Mouse (Mus musculus) CD4-positive, CD25-positive, alpha-beta regulatory T cell (primary cell): ENCODE measurements around the gene Tldc1. TPM values are rescaled to one million over a fixed set of nuclear protein-coding genes. Genes with fewer than 3 reads are reported as not detected.

ENCODE experiments used
- polyA plus RNA-seq: library from polyadenylated mRNA; unstranded; fragments of 100-300 nt; shearing (Covaris generic); gene quantifications from one replicate; pipeline ENCODE4 v1.2.1, GENCODE M21; 2017

Tldc1 gene
- polyA plus RNA-seq: 11.0 TPM

DNA sequence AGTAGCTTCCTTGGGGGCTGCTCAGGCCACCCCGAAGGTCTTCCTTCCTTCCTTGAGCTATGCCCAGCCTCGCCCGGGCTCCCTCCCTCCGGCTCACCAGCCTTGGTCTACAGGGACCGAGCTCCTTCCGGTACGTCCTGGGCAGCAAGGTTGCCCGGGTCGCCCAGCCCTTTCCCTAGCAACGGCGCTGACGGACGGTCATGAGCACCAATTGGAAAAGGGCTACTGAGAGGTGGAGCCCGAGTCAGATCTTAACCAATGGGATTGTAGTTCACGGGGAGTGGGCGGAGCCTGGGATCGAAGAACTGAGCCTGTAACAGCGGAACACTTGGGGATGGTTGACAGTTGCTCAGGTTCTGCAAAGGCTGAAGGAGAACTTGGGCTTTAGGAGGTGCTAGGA is at the start of gene Tldc1:
TSS of gene Tldc1 (minus strand) at position 154 of the 400 bp plus-strand sequence.

Other genes with a start within 250 kb of the Tldc1 start
- 85.7 TPM for gene Mbtps1, start 219.7 kb downstream of the Tldc1 start, polyA plus RNA-seq
- 141 TPM for gene Hsdl1, start 203.2 kb downstream of the Tldc1 start, polyA plus RNA-seq
- not detected for gene Dnaaf1, start 203.2 kb downstream of the Tldc1 start, polyA plus RNA-seq
- 31.5 TPM for gene Taf1c, start 173.2 kb downstream of the Tldc1 start, polyA plus RNA-seq
- not detected for gene Adad2, start 165.7 kb downstream of the Tldc1 start, polyA plus RNA-seq
- not detected for gene Kcng4, start 142.7 kb downstream of the Tldc1 start, polyA plus RNA-seq
- not detected for gene Wfdc1, start 112.1 kb downstream of the Tldc1 start, polyA plus RNA-seq
- gene Atp2c2, start 78.4 kb downstream of the Tldc1 start, polyA plus RNA-seq: not detected
- gene Cotl1, start 62.1 kb upstream of the Tldc1 start, polyA plus RNA-seq: 400 TPM
- gene Klhl36, start 83.8 kb upstream of the Tldc1 start, polyA plus RNA-seq: 26.5 TPM
- gene Usp10, start 131.9 kb upstream of the Tldc1 start, polyA plus RNA-seq: 96.0 TPM
- not detected for gene Gm20388, start 132.4 kb upstream of the Tldc1 start, polyA plus RNA-seq
- 0.30 TPM for gene Crispld2, start 214.0 kb upstream of the Tldc1 start, polyA plus RNA-seq